Mouse (Mus musculus) G1E (cell line): ENCODE data around the gene Vps37b.

Source experiments
- CTCF ChIP-seq: IDR thresholded peaks from 2 replicates; pipeline ENCODE4 v1.5.1; 2012; ENCODE audit warnings: low read depth, low read length, inconsistent platforms, mixed read lengths
- GATA1 ChIP-seq: IDR thresholded peaks from 2 replicates; pipeline ENCODE4 v1.6.1; 2012; ENCODE audit warnings: borderline replicate concordance, low read length, inconsistent platforms, mixed read lengths
- POLR2AphosphoS5 ChIP-seq: IDR thresholded peaks from 2 replicates; pipeline ENCODE4 v1.6.1; 2012; ENCODE audit warnings: low read depth, low read length, inconsistent platforms; ENCODE audit not compliant: insufficient replicate concordance

GRCm38 (mm10) chr5:124005591-124005990 lies 26.5 kb downstream of the Vps37b start:
- TF ChIP-seq CTCF = no peak
- no peak for TF ChIP-seq POLR2AphosphoS5
- no peak for TF ChIP-seq GATA1
